Mouse (Mus musculus): ENCODE measurements around the gene Atpif1. TPM values are rescaled to one million over a fixed set of nuclear protein-coding genes. Genes with fewer than 3 reads are reported as not detected.
A peak's percentile ranks its signal among the peaks of the same experiment; 100 is the strongest.

Atpif1 gene
- total and polyA plus RNA-seq, 2 experiments from 2014 or later, result 898 to 1,829 TPM

DNA sequence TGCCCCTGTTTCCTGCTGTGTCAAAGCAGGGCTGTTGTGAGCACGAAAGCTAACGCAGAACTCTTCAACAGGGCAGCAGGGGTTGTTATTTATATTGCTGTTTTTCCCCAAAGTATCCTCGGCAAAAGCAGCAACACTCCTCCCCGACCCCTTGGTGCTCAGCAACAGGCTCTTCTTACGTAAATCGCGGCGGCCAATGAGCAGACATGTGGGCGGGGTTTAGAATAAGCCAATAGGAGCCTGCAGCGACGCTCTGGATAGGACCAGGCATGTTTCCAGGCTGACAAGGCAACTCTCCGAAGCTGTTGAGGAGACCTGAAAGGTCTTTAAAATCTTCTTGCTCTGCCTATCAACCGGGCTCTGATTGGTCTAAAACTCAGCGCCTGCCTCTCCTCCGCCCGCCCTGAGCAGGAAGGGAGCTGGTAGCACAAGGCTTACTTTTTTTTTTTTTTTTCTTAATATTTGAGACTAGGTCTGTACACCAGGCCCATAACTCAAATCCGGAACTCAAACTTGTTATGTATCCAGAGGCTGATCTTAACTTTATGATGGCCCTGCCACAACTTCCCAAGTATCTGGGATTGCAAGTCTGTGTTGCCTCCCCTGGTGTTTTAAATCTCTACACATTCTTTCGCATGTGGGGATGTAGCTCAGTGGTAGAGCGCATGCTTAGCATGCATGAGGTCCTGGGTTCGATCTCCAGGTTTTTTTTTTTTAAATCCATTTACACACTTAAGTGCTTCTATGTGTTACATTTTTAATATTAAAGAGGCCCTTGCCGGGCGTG, 17.9 kb downstream of the Atpif1 start:
- no peak for TF ChIP-seq CTCF (IDR thresholded peaks at IDR 0.05; ENCODE audit: low read depth)
- Histone ChIP-seq H3K27me3 (ENCODE audit: insufficient read depth, low read length) (no peaks in the 10 kb centered on the region), H3K9ac (peak overlapping the region; percentile 29), H3K27ac (ENCODE audit: low read depth, low read length) (peak overlapping the region; percentile 51; the same call in 1 of the 2 replicates), H3K4me2 (ENCODE audit: low read depth) (peak overlapping the region; percentile 88), H3K4me1 (ENCODE audit: insufficient read depth) (0 out of 2 replicates have a peak, but pooled peaks cover 3% of the 10 kb centered on the region), H3K9me3 (ENCODE audit: low read length) (no peaks in the 10 kb centered on the region), H3K4me3 (ENCODE audit: low read depth, low read length) (peak overlapping the region; percentile 44), H3K36me3 (ENCODE audit: insufficient read depth) (no peaks in the 10 kb centered on the region)
- 21% methylated on average over 22 of the region's 22 CpGs for WGBS
- ATAC-seq (peak; percentile 97), DNase-seq (peak; percentile 95)

DNA sequence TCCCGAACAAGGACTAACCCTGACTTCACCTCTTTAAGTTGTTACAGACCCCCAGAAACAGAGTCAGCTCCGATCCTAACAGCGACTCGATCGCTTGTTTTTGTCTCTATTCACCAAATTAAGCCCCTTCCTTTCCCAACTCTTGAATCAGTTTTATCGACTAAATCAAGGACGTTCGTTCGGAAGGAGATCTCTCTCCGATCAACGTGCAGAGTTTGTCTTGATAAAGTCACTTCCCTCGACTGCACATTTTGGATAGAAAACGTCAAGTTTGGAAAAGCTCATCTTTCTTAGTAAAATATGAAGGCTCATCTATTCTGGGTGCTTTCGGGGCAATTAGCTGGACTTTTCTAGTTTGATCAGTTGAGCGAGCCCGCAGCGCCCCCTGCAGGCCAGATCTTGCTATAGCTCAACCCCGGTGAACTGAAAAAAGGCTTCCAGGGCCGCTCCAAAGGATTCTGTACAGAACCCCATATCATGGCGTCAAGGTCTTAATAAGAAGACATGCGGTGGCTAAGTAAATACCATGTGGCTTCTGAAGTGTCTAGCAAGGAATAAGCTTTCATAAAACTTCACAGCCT, 18.8 kb downstream of the Atpif1 start:
- Histone ChIP-seq H3K9me3 (ENCODE audit: low read length) (no peaks in the 10 kb centered on the region), H3K4me2 (ENCODE audit: low read depth) (peak overlapping the region; percentile 88), H3K27me3 (ENCODE audit: insufficient read depth, low read length) (no peaks in the 10 kb centered on the region), H3K4me3 (ENCODE audit: low read depth, low read length) (peak overlapping the region; percentile 44), H3K27ac (ENCODE audit: low read depth, low read length) (no peak overlapping the region; the same call in 1 of the 2 replicates), H3K9ac (peak overlapping the region; percentile 29), H3K36me3 (ENCODE audit: insufficient read depth) (no peaks in the 10 kb centered on the region), H3K4me1 (ENCODE audit: insufficient read depth) (0 out of 2 replicates have a peak, but pooled peaks cover 3% of the 10 kb centered on the region)
- DNase-seq (peak; percentile 89), ATAC-seq (peak; percentile 13; the same call in 1 of the 2 replicates)
- TF ChIP-seq CTCF (IDR thresholded peaks at IDR 0.05; ENCODE audit: low read depth), result peak; percentile 84
- WGBS, result under 1% methylated on average over 21 of the region's 21 CpGs

DNA sequence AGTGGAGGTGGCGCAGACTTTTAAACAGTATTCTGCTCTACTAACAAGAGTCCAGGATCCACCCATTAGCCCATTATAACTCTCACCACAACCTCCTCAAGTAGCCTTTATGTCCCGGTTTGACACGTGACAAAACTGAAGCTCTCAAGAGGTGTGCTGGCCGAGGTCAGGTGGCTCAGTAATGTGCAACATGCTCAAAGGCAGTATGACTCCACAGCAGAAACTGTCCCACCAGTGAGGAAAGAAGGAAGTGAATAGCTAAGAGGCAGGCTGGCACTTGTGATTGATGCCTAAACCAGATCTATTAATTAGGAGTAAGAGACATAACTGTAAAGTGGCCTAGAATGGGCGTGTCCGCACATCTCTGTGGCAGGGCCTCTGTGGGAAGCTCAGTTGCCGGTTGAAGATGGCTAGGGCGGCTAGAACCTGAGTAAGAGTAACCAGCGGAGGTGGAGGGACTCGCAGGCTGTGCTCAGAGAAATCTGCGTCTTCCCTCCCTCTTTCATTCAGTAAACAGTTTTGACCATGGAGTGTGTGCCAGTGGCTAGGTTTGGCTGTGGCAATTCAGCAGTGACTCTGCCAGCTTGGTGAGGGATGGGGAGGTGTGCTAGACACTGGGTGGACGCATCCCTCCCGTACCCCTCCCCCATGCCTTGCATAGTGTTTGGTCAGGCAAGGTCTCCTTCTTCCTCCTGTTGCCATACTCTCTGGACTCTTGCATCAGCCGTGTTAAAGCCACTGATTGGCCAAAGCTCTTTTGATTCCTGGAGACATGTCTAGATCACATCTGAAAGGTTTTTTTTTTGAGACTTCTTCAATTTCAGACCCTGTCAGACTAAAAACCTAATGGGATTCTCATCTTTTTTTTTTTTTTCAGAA, 19.8 kb downstream of the Atpif1 start:
- Histone ChIP-seq H3K9ac (no peak overlapping the region), H3K4me2 (ENCODE audit: low read depth) (no peak overlapping the region; the same call in 1 of the 2 replicates), H3K4me3 (ENCODE audit: low read depth, low read length) (no peak overlapping the region), H3K36me3 (ENCODE audit: insufficient read depth) (no peaks in the 10 kb centered on the region), H3K27ac (ENCODE audit: low read depth, low read length) (no peak overlapping the region), H3K27me3 (ENCODE audit: insufficient read depth, low read length) (no peaks in the 10 kb centered on the region), H3K9me3 (ENCODE audit: low read length) (no peaks in the 10 kb centered on the region), H3K4me1 (ENCODE audit: insufficient read depth) (peaks cover 3% of the 10 kb centered on the region; the same call in 1 of the 2 replicates)
- ATAC-seq, result no peak
- WGBS, result 30% methylated on average over 14 of the region's 14 CpGs
- no peak for DNase-seq
- no peak for TF ChIP-seq CTCF (IDR thresholded peaks at IDR 0.05; ENCODE audit: low read depth)

DNA sequence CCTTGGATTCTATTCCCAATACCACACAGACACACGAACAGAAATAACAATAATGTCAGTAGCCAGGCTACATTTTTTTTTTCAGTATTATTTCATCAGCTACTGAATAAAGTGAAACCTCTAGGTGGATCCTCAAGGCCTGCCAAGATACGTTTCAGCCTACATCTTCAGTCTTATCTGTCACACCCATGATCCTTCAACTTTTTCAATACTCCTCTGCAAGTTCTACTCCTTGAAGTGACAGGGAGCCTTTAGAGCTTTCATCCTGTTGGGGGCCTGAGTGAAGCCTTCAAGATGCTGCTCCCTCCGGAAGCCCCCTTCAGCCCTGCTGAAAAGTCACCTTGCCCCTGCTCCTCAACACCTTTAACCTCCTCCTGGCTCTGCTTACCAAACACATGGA, 21.4 kb downstream of the Atpif1 start:
- H3K4me3 ChIP-seq (ENCODE audit: low read depth, low read length), result no peak overlapping the region
- DNase-seq (no peak), ATAC-seq (no peak)
- WGBS, result 74% methylated on average over 3 of the region's 3 CpGs
- no peaks in the 10 kb centered on the region for H3K9me3 ChIP-seq (ENCODE audit: low read length)
- no peak overlapping the region for H3K9ac ChIP-seq
- no peak overlapping the region for H3K4me2 ChIP-seq (ENCODE audit: low read depth)
- H3K4me1 ChIP-seq (ENCODE audit: insufficient read depth), result peaks cover 3% of the 10 kb centered on the region; the same call in 1 of the 2 replicates
- no peaks in the 10 kb centered on the region for H3K27me3 ChIP-seq (ENCODE audit: insufficient read depth, low read length)
- no peaks in the 10 kb centered on the region for H3K36me3 ChIP-seq (ENCODE audit: insufficient read depth)
- H3K27ac ChIP-seq (ENCODE audit: low read depth, low read length), result no peak overlapping the region
- no peak for TF ChIP-seq CTCF (IDR thresholded peaks at IDR 0.05; ENCODE audit: low read depth)

DNA sequence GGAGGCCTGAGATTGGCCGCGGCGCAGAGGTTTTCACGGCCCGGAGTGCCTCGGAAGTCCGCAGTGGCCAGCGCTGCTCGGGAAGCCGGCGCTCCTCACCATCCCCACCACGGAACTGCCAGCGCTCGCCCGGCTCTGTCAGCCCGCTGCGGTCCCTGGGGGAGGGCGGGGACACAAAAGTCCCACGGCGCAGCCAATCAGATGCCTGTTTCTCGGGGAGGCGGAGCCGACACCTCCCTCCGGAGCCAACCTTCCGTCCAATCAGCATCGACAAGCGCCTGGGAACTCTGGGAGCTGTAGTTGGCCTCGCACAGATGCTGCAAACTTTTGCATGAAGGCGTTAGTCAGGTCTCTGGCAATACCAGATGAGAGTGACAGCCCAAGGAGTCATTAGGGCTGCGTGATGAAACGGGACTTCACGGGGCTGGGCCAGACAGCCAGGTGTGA, 23.1 kb downstream of the Atpif1 start, which contains the start of gene Sesn2:
Gene Sesn2, minus strand, starts transcription at position 150 of the 447 bp plus-strand sequence.
- 2% methylated on average over 28 of the region's 32 CpGs for WGBS
- no peaks in the 10 kb centered on the region for H3K9me3 ChIP-seq (ENCODE audit: low read length)

DNA sequence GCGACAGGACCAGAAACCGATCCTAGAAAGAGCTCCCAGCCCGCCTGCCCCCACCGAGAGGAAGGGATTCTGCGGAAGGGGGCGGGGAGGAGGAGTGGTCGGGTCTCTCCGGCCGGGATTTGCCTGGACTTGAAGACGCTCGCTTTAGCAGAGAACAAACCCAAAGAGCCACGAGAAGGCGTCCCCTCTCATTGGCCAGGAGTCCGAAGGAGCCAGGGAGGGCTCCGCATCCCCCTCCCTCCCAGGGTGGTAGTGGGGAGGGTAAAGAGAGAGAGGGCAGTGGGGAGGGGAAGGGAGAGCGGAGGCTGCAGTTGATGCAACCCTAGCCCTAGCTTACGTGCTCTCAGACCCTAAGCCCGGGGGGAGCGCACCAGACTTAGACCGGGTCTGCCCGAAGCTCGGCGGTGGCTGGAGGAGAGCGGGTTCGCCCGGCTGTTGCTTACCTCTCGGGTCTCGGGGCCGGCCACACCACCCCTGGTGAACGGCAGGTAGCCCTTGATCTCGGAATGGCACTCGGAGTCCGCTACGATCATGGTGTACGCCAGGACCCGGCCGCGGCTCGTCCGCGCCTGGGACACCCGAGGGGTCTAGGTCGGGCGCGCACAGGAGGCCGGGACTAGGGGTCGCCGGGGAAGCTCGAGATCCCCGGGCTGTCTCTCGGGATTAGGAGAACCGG, 23.7 kb downstream of the Atpif1 start:
- H3K4me2 ChIP-seq (ENCODE audit: low read depth), result peak overlapping the region; percentile 94
- H3K4me1 ChIP-seq (ENCODE audit: insufficient read depth), result no peaks in the 10 kb centered on the region; the same call in 1 of the 2 replicates
- peak; percentile 66 for DNase-seq
- H3K36me3 ChIP-seq (ENCODE audit: insufficient read depth), result no peaks in the 10 kb centered on the region
- no peaks in the 10 kb centered on the region for H3K9me3 ChIP-seq (ENCODE audit: low read length)
- no peak for TF ChIP-seq CTCF (IDR thresholded peaks at IDR 0.05; ENCODE audit: low read depth)
- peak overlapping the region; percentile 69; the same call in 1 of the 2 replicates for H3K27ac ChIP-seq (ENCODE audit: low read depth, low read length)
- no peaks in the 10 kb centered on the region for H3K27me3 ChIP-seq (ENCODE audit: insufficient read depth, low read length)
- H3K9ac ChIP-seq, result peak overlapping the region; percentile 62
- H3K4me3 ChIP-seq (ENCODE audit: low read depth, low read length), result peak overlapping the region; percentile 70
- peak; percentile 64 for ATAC-seq
- WGBS, result under 1% methylated on average over 48 of the region's 52 CpGs

More for the DNA sequence above, 23.1 kb downstream of the Atpif1 start, which contains the start of gene Sesn2:
- no peak for TF ChIP-seq CTCF (IDR thresholded peaks at IDR 0.05; ENCODE audit: low read depth)
- H3K36me3 ChIP-seq (ENCODE audit: insufficient read depth), result no peaks in the 10 kb centered on the region
- ATAC-seq (peak; percentile 97), DNase-seq (peak; percentile 97)
- peak within 1 kb of the TSS; percentile 94 for H3K4me2 ChIP-seq (ENCODE audit: low read depth)
- H3K9ac ChIP-seq, result peak within 1 kb of the TSS; percentile 62
- no peaks in the 10 kb centered on the region for H3K27me3 ChIP-seq (ENCODE audit: insufficient read depth, low read length)
- peak within 1 kb of the TSS; percentile 70 for H3K4me3 ChIP-seq (ENCODE audit: low read depth, low read length)
- H3K4me1 ChIP-seq (ENCODE audit: insufficient read depth), result peaks cover 3% of the 10 kb centered on the region; the same call in 1 of the 2 replicates
- peak within 1 kb of the TSS; percentile 69; the same call in 1 of the 2 replicates for H3K27ac ChIP-seq (ENCODE audit: low read depth, low read length)
